24 mouse cellular contexts compared by ENCODE assay signal in the genomic region with DNA sequence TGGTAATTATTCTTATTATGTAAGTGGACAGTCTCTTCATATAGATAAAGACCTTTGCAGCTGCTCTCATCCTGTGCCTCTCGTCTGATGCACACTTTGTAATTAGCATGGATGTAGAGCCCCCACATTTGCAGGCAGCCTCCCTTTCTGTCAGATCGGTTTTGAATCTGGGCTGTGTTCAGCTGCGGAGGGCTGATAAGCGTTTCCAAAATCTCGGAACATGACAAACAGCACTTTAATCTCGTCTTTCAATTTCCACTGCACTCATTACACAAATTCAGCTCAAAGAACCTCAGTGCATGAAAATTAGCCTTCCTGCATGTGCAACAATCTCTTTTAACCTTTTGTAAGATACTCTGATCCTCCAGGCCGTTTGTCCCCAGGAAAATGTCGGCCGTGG.
DNase-seq lines count a peak whose midpoint lies in the region; ATAC-seq and TF ChIP-seq lines count a peak whose summit lies in the region.
"Had no signal": no experiment of that assay in that cellular context is flagged by ENCODE, and none has a peak within 500 bp of the region (broad histone marks: within the 10 kb centered on the region; RNA-seq: fewer than 3 reads in every experiment).

No protein-coding gene starts in this region.

- H3K27ac ChIP-seq in layer of hippocampus, adult 2 months: 0 out of 2 replicates have a peak overlapping the region, but pooled peaks have one; percentile 36
- peak overlapping the region; percentile 67 for H3K27ac ChIP-seq in forebrain, embryonic 15.5 days (replicated peaks)
- no peak overlapping the region for H3K27ac ChIP-seq in hindbrain, postnatal 0 days
- H3K27ac ChIP-seq: kidney, embryonic 15.5 days; left cerebral cortex, adult 2 months; limb, embryonic 15.5 days; liver, embryonic 14.5 days; macrophage had no signal

- TF ChIP-seq CTCF in layer of hippocampus, adult 2 months (conservative IDR thresholded peaks at IDR 0.05): no peak
- no peak for TF ChIP-seq CTCF in brain, embryonic 14.5 days (IDR thresholded peaks at IDR 0.05; ENCODE audit: borderline replicate concordance, extremely low read depth, insufficient read depth, insufficient read length)
- TF ChIP-seq CTCF in hindbrain, postnatal 0 days (IDR thresholded peaks at IDR 0.05; ENCODE audit: low read depth): no peak

- 16% methylated on average over 9 of the region's 9 CpGs for WGBS in forebrain, embryonic 15.5 days
- 52% methylated on average over 9 of the region's 9 CpGs for WGBS in hindbrain, postnatal 0 days

- H3K9ac ChIP-seq in forebrain, embryonic 15.5 days (replicated peaks): 0 out of 2 replicates have a peak overlapping the region, but pooled peaks have one; percentile 16
- H3K9ac ChIP-seq in hindbrain, postnatal 0 days (replicated peaks; ENCODE audit: low read length): no peak overlapping the region
- H3K9ac ChIP-seq: heart, embryonic 12.5 days; kidney, embryonic 15.5 days; limb, embryonic 15.5 days; liver, embryonic 14.5 days; lung, embryonic 14.5 days had no signal

- peak; percentile 66; the same call in 1 of the 2 replicates for ATAC-seq in forebrain, embryonic 15.5 days (replicated peaks)
- no peak for ATAC-seq in hindbrain, postnatal 0 days
- ATAC-seq: intestine, postnatal 0 days had no signal

- peak overlapping the region; percentile 32 for H3K4me2 ChIP-seq in forebrain, embryonic 15.5 days (replicated peaks)
- H3K4me2 ChIP-seq in hindbrain, postnatal 0 days (ENCODE audit: low read depth, low read length): peak overlapping the region; percentile 30; the same call in 1 of the 2 replicates
- H3K4me2 ChIP-seq: heart, embryonic 12.5 days; kidney, embryonic 15.5 days; limb, embryonic 15.5 days; lung, embryonic 14.5 days had no signal

- no peak overlapping the region for H3K4me3 ChIP-seq in layer of hippocampus, adult 2 months
- H3K4me3 ChIP-seq in forebrain, embryonic 15.5 days: 0 out of 2 replicates have a peak overlapping the region, but pooled peaks have one; percentile 1
- H3K4me3 ChIP-seq in hindbrain, postnatal 0 days (ENCODE audit: low read length): no peak overlapping the region
- H3K4me3 ChIP-seq: heart, embryonic 12.5 days; kidney, embryonic 15.5 days; left cerebral cortex, adult 2 months; limb, embryonic 15.5 days had no signal

- H3K9me3 ChIP-seq in forebrain, embryonic 15.5 days: no peaks in the 10 kb centered on the region
- no peaks in the 10 kb centered on the region for H3K9me3 ChIP-seq in hindbrain, postnatal 0 days (ENCODE audit: low read length)
- H3K9me3 ChIP-seq: heart, embryonic 12.5 days; kidney, embryonic 15.5 days; limb, embryonic 15.5 days had no signal

- H3K27me3 ChIP-seq in forebrain, embryonic 15.5 days: no peaks in the 10 kb centered on the region
- H3K27me3 ChIP-seq in hindbrain, postnatal 0 days (ENCODE audit: insufficient read depth, low read length): no peaks in the 10 kb centered on the region
- H3K27me3 ChIP-seq: heart, embryonic 12.5 days; kidney, embryonic 15.5 days; limb, embryonic 15.5 days had no signal

- no peaks in the 10 kb centered on the region for H3K36me3 ChIP-seq in forebrain, embryonic 15.5 days
- no peaks in the 10 kb centered on the region for H3K36me3 ChIP-seq in hindbrain, postnatal 0 days (ENCODE audit: insufficient read depth, low read length)
- H3K36me3 ChIP-seq: heart, embryonic 12.5 days; kidney, embryonic 15.5 days; limb, embryonic 15.5 days had no signal

- H3K4me1 ChIP-seq in forebrain, embryonic 15.5 days: peaks cover 20% of the 10 kb centered on the region
- 0 out of 2 replicates have a peak, but pooled peaks cover 3% of the 10 kb centered on the region for H3K4me1 ChIP-seq in hindbrain, postnatal 0 days (ENCODE audit: insufficient read depth, low read length)
- H3K4me1 ChIP-seq: kidney, embryonic 15.5 days; limb, embryonic 15.5 days had no signal

- DNase-seq in layer of hippocampus, adult 2 months (ENCODE audit: low spot score in 2 of 2): no peak
- no peak for DNase-seq in layer of hippocampus, adult 9-10 months (ENCODE audit: low spot score)
- peak; percentile 83 for DNase-seq in brain, embryonic 14.5 days (ENCODE audit: low read depth)
- peak; percentile 8 for DNase-seq in hindbrain, postnatal 0 days (ENCODE audit: low spot score)
- DNase-seq in lung, postnatal 36 days: no peak
- DNase-seq in right cerebral cortex, adult 18-20 months: no peak
- DNase-seq in embryo, embryonic 11 days: no peak
- DNase-seq: cerebellum, adult 2 months; cerebellum, postnatal 36 days; gastrocnemius, postnatal 25 days; heart, adult 18-20 months; heart, postnatal 10 days; kidney, postnatal 36 days; layer of hippocampus, adult 9-11 months; thymus, postnatal 14 days had no signal

- TF ChIP-seq POLR2A in brain, embryonic 14.5 days (IDR thresholded peaks at IDR 0.05; ENCODE audit: borderline replicate concordance, extremely low read depth, insufficient read depth, insufficient read length, poor library complexity, severe bottlenecking): no peak

Comparison
In these comparisons a context has a peak if more than half of its experiments do, and no peak if none do; other contexts are left out.
1. DNase-seq: peak in brain, embryonic 14.5 days (single experiment) and hindbrain, postnatal 0 days (single experiment); none in layer of hippocampus, adult 2 months (0 of 2), layer of hippocampus, adult 9-10 months (single experiment), lung, postnatal 36 days (single experiment), right cerebral cortex, adult 18-20 months (single experiment) and embryo, embryonic 11 days (single experiment).